Mouse (Mus musculus): ENCODE measurements around the gene Ppfia3.

The Ppfia3 gene

GRCm38 (mm10) chr7:45315182-45315701 is 51.6 kb downstream of the Ppfia3 start:
- no peak for TF ChIP-seq GATA4 (IDR thresholded peaks at IDR 0.05; ENCODE audit: insufficient replicate concordance, low read length)

GRCm38 (mm10) chr7:45313495-45313894 is 53.3 kb downstream of the Ppfia3 start:
- no peak for TF ChIP-seq GATA4 (IDR thresholded peaks at IDR 0.05; ENCODE audit: insufficient replicate concordance, low read length)

- no peak for TF ChIP-seq GATA4 (IDR thresholded peaks at IDR 0.05; ENCODE audit: insufficient replicate concordance, low read length)
Observed at GRCm38 (mm10) chr7:45312686-45313453, 53.9 kb downstream of the Ppfia3 start.

GRCm38 (mm10) chr7:45312023-45312422 is 54.8 kb downstream of the Ppfia3 start:
- TF ChIP-seq GATA4 (IDR thresholded peaks at IDR 0.05; ENCODE audit: insufficient replicate concordance, low read length), result no peak

GRCm38 (mm10) chr7:45309455-45309854 is 57.4 kb downstream of the Ppfia3 start:
- no peak for TF ChIP-seq GATA4 (IDR thresholded peaks at IDR 0.05; ENCODE audit: insufficient replicate concordance, low read length)

GRCm38 (mm10) chr7:45308551-45309240 is 58.1 kb downstream of the Ppfia3 start:
- no peak for TF ChIP-seq GATA4 (IDR thresholded peaks at IDR 0.05; ENCODE audit: insufficient replicate concordance, low read length)

- no peak for TF ChIP-seq GATA4 (IDR thresholded peaks at IDR 0.05; ENCODE audit: insufficient replicate concordance, low read length)
Observed at GRCm38 (mm10) chr7:45305275-45305674, 61.5 kb downstream of the Ppfia3 start.

- no peak for TF ChIP-seq GATA4 (IDR thresholded peaks at IDR 0.05; ENCODE audit: insufficient replicate concordance, low read length)
Observed at GRCm38 (mm10) chr7:45304869-45305268, 62.0 kb downstream of the Ppfia3 start.

GRCm38 (mm10) chr7:45302626-45303025 is 64.2 kb downstream of the Ppfia3 start:
- TF ChIP-seq GATA4 (IDR thresholded peaks at IDR 0.05; ENCODE audit: insufficient replicate concordance, low read length), result no peak

- TF ChIP-seq GATA4 (IDR thresholded peaks at IDR 0.05; ENCODE audit: insufficient replicate concordance, low read length), result no peak
Observed at GRCm38 (mm10) chr7:45300270-45300669, 66.5 kb downstream of the Ppfia3 start.

GRCm38 (mm10) chr7:45299752-45300151 is 67.1 kb downstream of the Ppfia3 start:
- TF ChIP-seq GATA4 (IDR thresholded peaks at IDR 0.05; ENCODE audit: insufficient replicate concordance, low read length), result no peak

- no peak for TF ChIP-seq GATA4 (IDR thresholded peaks at IDR 0.05; ENCODE audit: insufficient replicate concordance, low read length)
Observed at GRCm38 (mm10) chr7:45297563-45297962, 69.3 kb downstream of the Ppfia3 start.

GRCm38 (mm10) chr7:45296626-45297025 is 70.2 kb downstream of the Ppfia3 start:
- TF ChIP-seq GATA4 (IDR thresholded peaks at IDR 0.05; ENCODE audit: insufficient replicate concordance, low read length), result no peak
